Mouse (Mus musculus) erythroblast, adult 5-6 weeks (primary cell): ENCODE results near the gene Fan1. TPM values are rescaled to one million over a fixed set of nuclear protein-coding genes. Genes with fewer than 3 reads are reported as not detected.

ENCODE experiments used
- ATAC-seq: replicated peaks from 2 replicates; pipeline ENCODE4 v1.8.0; 2016; ENCODE audit warnings: moderate number of reproducible peaks, mild to moderate bottlenecking, moderate TSS enrichment, inconsistent platforms; ENCODE audit not compliant: poor library complexity, low FRiP score, severe bottlenecking
- total RNA-seq, 2 experiments: library from RNA; stranded (forward) in 1 of 2; stranded (reverse) in 1 of 2; fragments of 150-400 nt in 1 of 2; fragments of 200-764, 138-1000 nt in 1 of 2; gene quantifications; 2 replicates each; pipeline versions ENCODE4 v1.2.3 to v1.2.4; 2015 to 2017; ENCODE audit warnings: low replicate concordance in 2 of 2

Gene Fan1
- total RNA-seq (2015; ENCODE audit: low replicate concordance) (0.42 and 2.3 TPM in 2 replicates), total RNA-seq (2017; ENCODE audit: low replicate concordance) (1.3 and 3.2 TPM in 2 replicates)

- peak; percentile 97 for ATAC-seq
Observed at GRCm38 (mm10) chr7:64373830-64374562, at the start of gene Fan1. Gene Fan1, minus strand, starts transcription at chr7:64374095.

GRCm38 (mm10) chr7:64403989-64404388 lies 30.1 kb upstream of the Fan1 start:
- ATAC-seq: no peak

GRCm38 (mm10) chr7:64402452-64402851 lies 28.6 kb upstream of the Fan1 start:
- no peak for ATAC-seq

- no peak for ATAC-seq
Observed at GRCm38 (mm10) chr7:64400725-64401124, 26.8 kb upstream of the Fan1 start.

- ATAC-seq: no peak
Observed at GRCm38 (mm10) chr7:64392819-64393151, 18.9 kb upstream of the Fan1 start.

- peak; percentile 96 for ATAC-seq
Observed at GRCm38 (mm10) chr7:64392122-64392818, 18.4 kb upstream of the Fan1 start, which contains the start of the genes Mphosph10 and Mcee. Gene Mphosph10, minus strand, starts transcription at chr7:64392268. Gene Mcee, plus strand, starts transcription at chr7:64392607.

- ATAC-seq: 0 out of 2 replicates have a peak, but pooled peaks have one; percentile 0
Observed at GRCm38 (mm10) chr7:64391479-64391878, 17.6 kb upstream of the Fan1 start.

- 0 out of 2 replicates have a peak, but pooled peaks have one; percentile 23 for ATAC-seq
Observed at GRCm38 (mm10) chr7:64373147-64373829, 607 bp downstream of the Fan1 start.

- ATAC-seq: no peak
Observed at GRCm38 (mm10) chr7:64371940-64372878, 1.7 kb downstream of the Fan1 start.

- ATAC-seq: no peak
Observed at GRCm38 (mm10) chr7:64369841-64370240, 4.1 kb downstream of the Fan1 start.

GRCm38 (mm10) chr7:64365863-64366262 lies 8.0 kb downstream of the Fan1 start:
- no peak for ATAC-seq

GRCm38 (mm10) chr7:64360586-64360945 lies 13.3 kb downstream of the Fan1 start:
- ATAC-seq: no peak

GRCm38 (mm10) chr7:64359943-64360585 lies 13.8 kb downstream of the Fan1 start:
- no peak for ATAC-seq

- no peak for ATAC-seq
Observed at GRCm38 (mm10) chr7:64358666-64359065, 15.2 kb downstream of the Fan1 start.

GRCm38 (mm10) chr7:64357405-64357804 lies 16.5 kb downstream of the Fan1 start:
- ATAC-seq: no peak

GRCm38 (mm10) chr7:64356661-64357060 lies 17.2 kb downstream of the Fan1 start:
- no peak for ATAC-seq

- ATAC-seq: no peak
Observed at GRCm38 (mm10) chr7:64354206-64354605, 19.7 kb downstream of the Fan1 start.

- ATAC-seq: no peak
Observed at GRCm38 (mm10) chr7:64351087-64351486, 22.8 kb downstream of the Fan1 start.
